Mouse (Mus musculus) heart, postnatal 36 days (tissue): ENCODE data around the gene Lamtor2. TPM values are rescaled to one million over a fixed set of nuclear protein-coding genes. Genes with fewer than 3 reads are reported as not detected.

Experiments
- DNase-seq, 2 experiments: peaks; one replicate each; pipeline ENCODE4 v3.0.0; 2021 to 2022
- intact Hi-C: fragments of 180-260 bp; cut with DNase I; formaldehyde crosslinking; loops from one replicate; pipeline ENCODE4 v1.15.1; 2025
- total RNA-seq, 2 experiments: library from RNA; stranded (reverse); gene quantifications; 2 replicates each; pipeline ENCODE4 v1.2.3; 2021

Gene Lamtor2
- total RNA-seq, 2 experiments from 2014 or later = 94.6 to 99.1 TPM

DNA sequence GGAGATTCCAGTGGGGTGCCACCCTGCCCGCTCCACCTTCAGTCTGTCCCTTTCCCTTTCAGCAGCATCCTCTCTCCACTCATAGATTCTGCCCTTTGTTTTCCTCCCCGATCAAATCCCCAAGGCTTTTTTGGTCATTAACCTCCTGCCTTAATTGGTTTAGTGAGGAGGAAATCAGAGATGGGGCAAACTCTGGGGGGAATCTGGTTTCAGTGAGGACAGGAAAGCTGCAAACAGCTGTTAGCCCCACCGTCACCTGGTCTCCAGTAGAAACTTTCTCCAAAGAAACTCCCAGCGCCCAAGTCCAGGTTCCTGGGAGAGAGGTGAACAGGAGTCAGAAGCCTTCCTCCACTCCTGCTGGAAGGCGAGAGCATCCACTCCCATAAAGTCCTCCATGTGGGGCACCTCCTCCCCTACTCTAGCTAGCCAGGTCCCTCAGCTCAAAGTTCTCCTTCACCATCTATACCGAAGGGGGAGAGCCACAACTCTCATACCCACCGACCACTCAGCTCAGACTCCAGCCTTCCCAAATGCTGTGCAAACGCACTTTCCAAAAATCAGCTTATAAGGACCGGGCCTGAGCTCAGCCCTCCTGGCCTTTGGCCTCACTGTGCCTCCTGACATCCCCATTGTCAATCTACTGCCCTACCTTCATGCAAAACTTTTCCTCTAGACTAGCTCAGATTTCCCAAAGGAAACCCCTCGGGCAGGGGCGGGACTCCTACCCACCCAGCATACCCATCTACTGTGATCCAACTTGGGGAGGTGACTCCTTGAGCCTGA lies 22.6 kb downstream of the Lamtor2 start:
- intact Hi-C loops = loop anchor here (2.0 kb wide), 1 partner anchor 23 kb away; the partner anchor contains the start of genes Lamtor2 and Ubqln4
- DNase-seq = no peak

DNA sequence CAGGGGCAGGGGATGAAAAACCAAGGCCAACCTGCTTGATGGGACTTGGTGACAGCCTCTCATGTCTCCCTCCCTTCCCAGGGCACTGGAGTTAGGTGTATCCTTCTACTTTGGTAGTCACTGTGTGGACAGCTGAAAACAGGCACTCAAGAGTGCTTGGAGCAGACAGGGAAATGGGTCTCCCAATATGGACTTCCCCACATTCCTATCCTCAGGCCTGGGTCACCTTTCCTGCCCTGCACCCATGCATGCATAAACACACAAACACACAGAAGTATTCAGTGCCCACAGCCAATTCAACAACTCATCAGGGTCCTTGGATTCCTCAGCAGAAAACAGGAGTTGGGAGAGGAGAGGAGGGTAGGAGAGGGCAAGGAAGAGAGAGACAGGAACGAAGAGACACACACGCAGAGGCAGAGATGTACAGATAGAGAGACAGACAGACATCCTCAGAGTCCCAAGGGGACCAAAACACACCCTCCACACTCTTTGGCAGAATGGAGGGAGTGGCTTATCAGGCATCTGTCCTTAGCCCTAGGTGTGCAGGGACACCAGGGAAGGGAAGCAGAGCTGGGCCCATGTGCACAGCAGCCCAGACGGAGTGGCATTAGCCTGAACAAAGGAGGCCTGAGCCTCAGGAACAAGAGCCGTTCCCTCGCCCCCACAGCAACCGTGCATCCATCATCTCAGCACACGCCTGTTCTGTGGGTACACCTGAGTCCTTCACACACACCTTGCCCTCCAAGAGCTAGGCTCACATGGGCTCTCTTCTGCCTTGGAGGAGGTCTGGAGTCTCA lies 23.5 kb downstream of the Lamtor2 start:
- intact Hi-C loops = no loop called here
- no peak for DNase-seq

DNA sequence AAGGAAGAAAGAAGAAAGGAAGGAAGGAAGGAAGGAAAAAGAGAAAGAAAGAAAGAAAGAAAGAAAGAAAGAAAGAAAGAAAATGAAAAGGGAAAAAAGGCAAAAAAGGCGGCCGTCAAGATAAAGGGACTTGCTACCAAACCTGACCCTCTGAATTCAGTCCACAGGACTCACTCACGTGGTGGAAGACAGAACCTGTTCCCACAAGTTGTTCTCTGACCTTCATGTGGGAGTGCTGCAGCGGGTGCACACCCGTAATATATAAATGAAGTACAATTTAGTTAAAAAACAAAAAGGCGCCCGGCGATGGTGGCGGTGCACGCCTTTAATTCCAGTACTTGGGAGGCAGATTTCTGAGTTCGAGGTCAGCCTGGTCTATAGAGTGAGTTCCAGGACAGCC lies 24.2 kb downstream of the Lamtor2 start:
- intact Hi-C loops = no loop called here
- no peak for DNase-seq

GRCm38 (mm10) chr3:88527565-88527964 lies 25.3 kb downstream of the Lamtor2 start:
- intact Hi-C loops = loop anchor here (2.0 kb wide), 1 partner anchor 121 kb away; no protein-coding TSS in a partner anchor
- DNase-seq = no peak

DNA sequence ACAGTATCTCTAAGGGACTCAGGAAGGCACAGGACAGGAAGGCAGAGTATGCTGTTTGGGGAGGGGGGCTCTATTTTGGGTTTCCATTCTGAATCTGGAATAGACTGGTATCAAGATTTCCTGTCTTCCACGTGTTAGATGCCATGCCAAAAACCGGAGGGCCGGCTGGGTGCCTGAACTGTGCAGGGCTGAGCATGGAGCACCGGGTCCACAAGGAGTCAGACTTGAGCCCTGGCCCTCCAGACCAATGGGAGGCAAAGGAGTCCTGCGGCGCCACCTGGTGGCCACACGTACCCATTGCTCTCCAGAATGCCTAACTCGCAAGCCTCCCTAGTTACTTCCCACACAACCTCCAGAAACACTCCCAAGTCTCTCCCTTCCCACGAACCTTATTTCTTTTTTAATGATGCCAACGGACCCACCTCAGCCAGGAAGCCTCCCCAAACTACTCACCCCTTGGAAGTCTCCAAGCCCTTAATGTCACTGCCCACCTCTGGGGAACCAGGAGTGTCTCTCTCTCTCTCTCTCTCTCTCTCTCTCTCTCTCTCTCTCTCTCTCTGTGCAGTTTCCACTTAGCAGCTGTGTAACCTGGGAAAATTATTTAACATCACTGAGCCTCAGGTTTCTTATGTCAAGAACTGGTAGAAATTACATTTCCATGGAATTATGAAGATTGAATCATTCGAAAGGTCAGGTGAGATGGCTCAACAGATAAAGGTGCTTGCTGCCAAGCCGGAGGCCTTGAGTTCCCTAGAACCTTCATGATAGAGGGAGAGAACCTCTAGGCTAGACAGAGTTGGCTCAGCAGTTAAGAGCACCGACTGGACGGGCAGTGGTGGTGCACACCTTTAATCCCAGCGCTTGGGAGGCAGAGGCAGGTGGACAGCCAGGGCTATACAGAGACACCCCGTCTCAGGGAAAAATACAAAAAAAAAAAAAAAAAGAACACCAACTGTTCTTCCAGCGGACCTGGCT lies 26.4 kb downstream of the Lamtor2 start:
- DNase-seq = peak; percentile 81 to 86
- intact Hi-C loops = loop anchor here (2.0 kb wide), 1 partner anchor 120 kb away; no protein-coding TSS in a partner anchor

DNA sequence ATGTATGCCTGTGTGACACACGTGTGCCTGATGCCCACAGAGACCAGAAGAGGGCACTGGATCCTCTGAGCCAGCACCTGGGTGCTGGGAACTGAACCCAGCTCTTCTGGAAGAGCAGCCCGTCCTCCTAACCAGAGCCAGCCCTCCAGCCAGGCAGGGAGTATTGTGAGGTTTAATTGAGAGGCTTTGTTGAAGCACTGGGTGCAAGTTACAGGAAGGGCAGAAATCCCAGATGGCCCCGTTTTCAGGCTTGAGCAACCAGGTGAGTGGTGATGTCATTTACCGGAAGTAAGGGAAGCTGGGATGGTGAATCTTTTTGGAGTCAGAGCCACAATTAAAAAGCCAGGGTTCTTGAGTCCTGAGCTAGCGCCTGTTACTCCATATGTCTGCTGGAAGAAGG lies 27.9 kb downstream of the Lamtor2 start:
- no peak for DNase-seq
- intact Hi-C loops = no loop called here

GRCm38 (mm10) chr3:88523027-88523426 lies 29.8 kb downstream of the Lamtor2 start:
- DNase-seq = no peak
- intact Hi-C loops = no loop called here

GRCm38 (mm10) chr3:88521803-88522331 lies 31.0 kb downstream of the Lamtor2 start:
- DNase-seq = peak; percentile 76 to 85
- intact Hi-C loops = loop anchor here (1.0 kb wide), 3 partner anchors 12 to 39 kb away; no protein-coding TSS in a partner anchor

GRCm38 (mm10) chr3:88521156-88521555 lies 31.7 kb downstream of the Lamtor2 start:
- intact Hi-C loops = no loop called here
- DNase-seq = no peak

DNA sequence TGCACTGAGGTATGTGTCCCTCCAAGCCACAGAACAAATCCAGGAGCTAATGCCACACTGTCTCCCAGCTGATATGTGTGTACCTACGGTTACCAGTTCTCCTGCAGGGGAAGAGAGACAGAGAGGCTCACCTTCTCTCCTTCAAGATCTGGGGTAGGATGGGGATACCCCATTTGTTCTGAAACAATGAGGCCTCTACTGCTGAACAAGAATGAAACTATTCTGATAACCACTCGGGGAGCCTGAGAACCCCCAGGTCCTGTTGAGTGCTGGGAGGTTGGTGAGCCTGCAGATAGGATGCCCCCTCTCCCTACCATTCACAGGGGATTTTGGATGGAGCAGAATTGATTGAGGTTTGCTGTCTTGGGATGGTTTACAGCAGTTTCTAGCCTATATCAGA lies 32.8 kb downstream of the Lamtor2 start:
- DNase-seq = no peak
- intact Hi-C loops = no loop called here

GRCm38 (mm10) chr3:88518411-88518810 lies 34.5 kb downstream of the Lamtor2 start:
- intact Hi-C loops = no loop called here
- DNase-seq = no peak

GRCm38 (mm10) chr3:88516407-88516806 lies 36.5 kb downstream of the Lamtor2 start:
- intact Hi-C loops = no loop called here
- DNase-seq = no peak

GRCm38 (mm10) chr3:88515095-88515386 lies 37.8 kb downstream of the Lamtor2 start:
- DNase-seq = no peak
- intact Hi-C loops = no loop called here

DNA sequence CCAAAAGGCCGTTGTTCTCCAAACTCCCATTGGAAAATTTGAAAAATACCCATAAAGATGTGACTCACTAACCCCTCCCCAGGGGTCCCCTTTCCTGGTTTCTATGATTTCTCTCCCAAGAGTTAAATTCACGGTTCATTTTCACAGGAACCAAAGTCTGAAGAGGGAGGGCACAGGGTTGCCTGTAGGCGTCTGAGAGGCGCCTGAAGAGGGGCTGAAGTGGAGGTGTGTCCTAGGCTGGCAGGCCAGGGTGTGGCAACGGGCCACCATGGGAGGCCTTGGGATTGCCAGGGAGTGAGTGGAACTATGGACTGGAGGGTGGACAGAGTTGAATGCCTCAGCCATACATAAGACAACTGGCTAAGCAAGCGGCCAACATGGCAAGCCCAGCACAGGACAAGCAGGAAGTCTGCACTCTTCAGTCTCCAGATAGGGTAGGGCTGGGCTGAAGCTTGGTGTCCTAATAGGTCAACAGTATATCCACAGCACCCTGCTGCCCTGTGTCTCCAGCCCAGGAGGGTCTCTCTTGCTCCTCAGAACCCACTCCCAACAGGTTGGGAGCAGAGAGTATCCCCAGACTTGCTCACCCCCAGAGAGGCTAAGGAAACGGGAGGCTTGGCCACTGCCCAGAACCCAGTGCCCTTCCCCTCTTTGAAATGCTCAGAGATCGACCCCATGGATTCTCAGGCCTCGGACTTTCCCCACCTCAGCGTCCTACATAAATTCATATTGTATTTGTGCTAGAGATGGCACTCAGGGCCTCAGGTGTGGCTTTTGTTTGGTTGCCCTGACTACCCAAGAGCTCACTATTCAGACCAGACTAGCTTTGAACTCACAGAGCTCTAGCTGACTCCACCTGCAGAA lies 38.4 kb downstream of the Lamtor2 start:
- intact Hi-C loops = no loop called here
- DNase-seq = peak in 1 of 2 experiments; percentile 6

DNA sequence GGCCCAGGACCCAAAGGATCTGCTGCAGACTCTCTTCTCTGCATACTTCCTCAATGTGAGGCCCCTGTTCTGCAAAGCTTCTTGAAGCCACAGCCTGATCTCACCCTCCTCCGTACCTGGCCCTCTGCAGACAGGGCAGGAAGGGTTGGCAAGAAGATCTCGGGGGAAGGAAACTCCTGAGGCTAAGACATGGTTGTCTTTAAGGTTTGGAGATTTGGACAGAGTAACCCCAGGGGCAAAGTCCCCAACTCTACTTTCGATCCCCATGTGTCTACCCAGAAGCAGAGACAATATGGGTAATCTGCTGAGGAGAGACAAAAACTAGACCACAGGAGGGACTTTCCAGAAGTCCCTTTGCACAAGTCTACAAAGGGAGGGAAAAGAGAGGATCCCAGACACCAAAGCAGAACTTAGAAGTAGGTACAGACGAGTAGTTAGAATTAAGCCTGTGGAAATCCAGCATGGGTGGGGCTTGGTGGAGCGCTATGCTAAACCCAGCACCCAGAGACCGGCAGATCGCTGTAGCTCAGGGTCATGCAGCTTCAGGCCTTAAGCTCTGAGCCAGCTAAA lies 39.2 kb downstream of the Lamtor2 start:
- DNase-seq = no peak
- intact Hi-C loops = no loop called here

DNA sequence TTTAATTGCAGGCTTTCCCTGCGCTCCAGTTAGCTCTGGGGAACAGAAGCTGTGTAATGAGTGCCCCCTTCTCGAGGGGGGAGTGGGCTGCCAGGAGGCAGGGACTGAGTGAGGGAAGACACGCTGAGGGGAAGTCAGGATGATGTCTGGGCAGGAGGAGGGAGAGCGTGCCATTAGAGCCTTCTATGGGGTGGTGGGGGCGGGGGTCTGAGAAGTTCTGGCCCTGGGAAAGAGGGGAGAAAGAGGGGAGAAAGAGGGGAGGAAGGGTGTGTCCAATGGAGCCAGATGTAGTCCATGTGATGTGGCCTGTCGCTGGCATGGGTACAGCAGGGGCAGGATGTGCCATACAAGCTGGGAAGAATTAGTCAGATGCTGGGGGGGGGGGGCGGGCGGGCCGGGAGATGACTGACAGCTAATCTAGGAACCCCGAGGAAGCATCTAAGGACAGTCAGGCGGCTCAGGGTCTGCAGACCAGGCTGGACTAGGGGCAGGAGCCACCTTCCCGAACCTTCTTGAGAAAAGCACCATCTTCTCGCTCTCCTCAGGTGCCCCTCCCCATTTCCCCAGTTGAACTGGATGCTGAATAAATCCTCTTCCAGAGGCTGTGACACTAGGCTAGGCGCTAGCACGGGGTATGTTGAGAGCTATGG lies 39.9 kb downstream of the Lamtor2 start:
- intact Hi-C loops = no loop called here
- DNase-seq = no peak

- intact Hi-C loops = no loop called here
- no peak for DNase-seq
Observed at GRCm38 (mm10) chr3:88512141-88512895, 40.6 kb downstream of the Lamtor2 start.

- no peak for DNase-seq
- intact Hi-C loops = no loop called here
Observed at GRCm38 (mm10) chr3:88511559-88511958, 41.3 kb downstream of the Lamtor2 start.
